In the genomic region with DNA sequence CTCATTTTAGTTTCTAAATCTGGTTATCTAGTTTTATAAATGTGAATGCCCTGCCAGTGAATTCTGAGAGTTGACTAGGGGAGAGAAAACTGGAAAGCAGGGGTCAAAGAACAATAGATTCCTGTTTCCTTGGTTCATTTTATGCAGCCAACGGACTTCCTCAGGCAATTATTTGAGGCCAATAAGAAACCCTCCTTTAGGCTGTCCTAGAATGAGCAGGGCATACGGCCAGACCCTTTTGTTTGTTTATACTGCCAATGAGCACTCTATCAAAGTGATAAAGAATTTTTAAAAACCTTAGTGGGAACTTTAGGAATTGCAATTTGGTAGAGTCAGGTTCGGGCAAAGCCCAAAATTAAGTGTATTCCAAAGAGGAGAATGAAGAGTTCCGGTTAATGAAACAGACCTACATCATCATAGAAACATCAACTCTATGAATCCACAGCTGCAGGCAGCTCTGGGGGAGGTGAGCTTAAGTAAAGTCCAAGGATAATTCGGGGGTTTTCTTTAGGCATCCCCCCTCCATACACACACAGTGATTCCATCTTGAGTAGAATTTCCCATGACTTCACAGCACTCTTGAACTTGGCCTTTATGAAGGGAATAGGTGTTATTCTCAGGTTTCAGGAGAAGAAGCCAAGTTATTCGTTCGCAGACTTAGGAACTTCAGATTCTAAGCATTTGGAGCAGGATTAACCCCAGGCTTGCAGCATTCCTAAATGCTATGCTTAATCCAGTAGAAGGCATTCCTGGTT, we compare ENCODE assay signal across 17 mouse cellular contexts. TPM values are rescaled to one million over a fixed set of nuclear protein-coding genes. Genes with fewer than 3 reads are reported as not detected.
DNase-seq lines count a peak whose midpoint lies in the region; ATAC-seq lines count a peak whose summit lies in the region.
"Had no signal": no experiment of that assay in that cellular context is flagged by ENCODE, and none has a peak within 500 bp of the region (broad histone marks: within the 10 kb centered on the region; RNA-seq: fewer than 3 reads in every experiment).

No protein-coding gene starts in this region.

- peak overlapping the region; percentile 47; the same call in 1 of the 2 replicates for H3K27ac ChIP-seq in kidney, embryonic 14.5 days (ENCODE audit: low read depth, low read length)
- H3K27ac ChIP-seq: liver, embryonic 14.5 days; neural tube, embryonic 15.5 days had no signal

- no peak overlapping the region for H3K4me2 ChIP-seq in kidney, embryonic 14.5 days (replicated peaks; ENCODE audit: low read depth, low read length)
- H3K4me2 ChIP-seq: neural tube, embryonic 15.5 days had no signal

- H3K4me1 ChIP-seq in kidney, embryonic 14.5 days (ENCODE audit: control insufficient read depth, insufficient read depth, low read length) = peaks cover 17% of the 10 kb centered on the region

- no peaks in the 10 kb centered on the region for H3K27me3 ChIP-seq in kidney, embryonic 14.5 days (ENCODE audit: control insufficient read depth, insufficient read depth, low read length)
- H3K27me3 ChIP-seq: neural tube, embryonic 15.5 days had no signal

- H3K4me3 ChIP-seq in kidney, embryonic 14.5 days (ENCODE audit: low read length) = no peak overlapping the region
- H3K4me3 ChIP-seq: neural tube, embryonic 15.5 days had no signal

- H3K36me3 ChIP-seq in kidney, embryonic 14.5 days (ENCODE audit: control insufficient read depth, insufficient read depth, low read length) = no peaks in the 10 kb centered on the region
- H3K36me3 ChIP-seq: neural tube, embryonic 15.5 days had no signal

- H3K9ac ChIP-seq in kidney, embryonic 14.5 days (ENCODE audit: low read depth, low read length) = no peak overlapping the region
- H3K9ac ChIP-seq: liver, embryonic 14.5 days; neural tube, embryonic 15.5 days had no signal

- WGBS in kidney, embryonic 14.5 days = 41% methylated on average over 7 of the region's 7 CpGs

- no peaks in the 10 kb centered on the region for H3K9me3 ChIP-seq in kidney, embryonic 14.5 days (ENCODE audit: control insufficient read depth, low read length)
- H3K9me3 ChIP-seq: neural tube, embryonic 15.5 days had no signal

- peak; percentile 25 for DNase-seq in adrenal gland, postnatal 14 days
- no peak for DNase-seq in adrenal gland, postnatal 10 days
- no peak for DNase-seq in kidney, adult 8-10 months
- peak; percentile 57 to 61 for DNase-seq in kidney, postnatal 25 days
- peak; percentile 49 for DNase-seq in lung, postnatal 25 days (ENCODE audit: low spot score)
- no peak for DNase-seq in cerebellum, adult 8-10 months
- no peak for DNase-seq in cerebellum, adult 9-11 months
- DNase-seq: layer of hippocampus, adult 9-11 months; thymus, postnatal 25 days had no signal

- no peak for ATAC-seq in kidney, embryonic 14.5 days (ENCODE audit: low FRiP score, low TSS enrichment)
- ATAC-seq: activated CD4-positive, CD25-positive, alpha-beta regulatory T cell, adult 4 months; forebrain, embryonic 16.5 days; midbrain, embryonic 16.5 days had no signal

RNA-seq across cellular contexts. Expression of a gene that starts 46.4 kb away (rescaled TPM):
- total RNA-seq in adrenal gland, postnatal 14 days (2021) = not detected in 2 replicates
- total RNA-seq in adrenal gland, postnatal 10 days (2021) = not detected
- not detected in 2 replicates for polyA plus RNA-seq in kidney, embryonic 14.5 days (2014; fragmentation: Nextera tagmentation; extraction: Ambion mirVana)
- total RNA-seq: granulocyte monocyte progenitor cell, adult 5-6 weeks had no signal
- polyA plus RNA-seq: activated CD4-positive, CD25-positive, alpha-beta regulatory T cell, adult 4 months; forebrain, embryonic 16.5 days; neural tube, embryonic 15.5 days; small intestine, adult 2 months had no signal

Comparison
In these comparisons a context has a peak if more than half of its experiments do, and no peak if none do; other contexts are left out.
1. DNase-seq: peak in adrenal gland, postnatal 14 days (single experiment), kidney, postnatal 25 days (2 of 2) and lung, postnatal 25 days (single experiment); none in adrenal gland, postnatal 10 days (single experiment), kidney, adult 8-10 months (0 of 2), cerebellum, adult 8-10 months (single experiment) and cerebellum, adult 9-11 months (single experiment).